Mouse (Mus musculus): ENCODE data around the gene Dnajc24. TPM values are rescaled to one million over a fixed set of nuclear protein-coding genes. Genes with fewer than 3 reads are reported as not detected.

Gene Dnajc24
- polyA plus RNA-seq, 1 experiment from 2014 or later = 26.4 TPM

GRCm38 (mm10) chr2:106008415-106008814 is 5.1 kb upstream of the Dnajc24 start:
- WGBS = 57% methylated on average over 2 of the region's 2 CpGs
- DNase-seq (ENCODE audit: low spot score) (no peak), ATAC-seq (no peak)
- H3K27ac ChIP-seq (ENCODE audit: low read length) = no peak overlapping the region
- no peaks in the 10 kb centered on the region for H3K36me3 ChIP-seq (ENCODE audit: insufficient read depth, low read length)
- no peak overlapping the region for H3K4me3 ChIP-seq (ENCODE audit: low read depth, low read length)
- no peaks in the 10 kb centered on the region for H3K4me1 ChIP-seq (ENCODE audit: insufficient read depth, low read depth, low read length)
- H3K9me3 ChIP-seq (ENCODE audit: low read length) = no peaks in the 10 kb centered on the region
- H3K4me2 ChIP-seq (replicated peaks; ENCODE audit: low read depth, low read length) = no peak overlapping the region
- TF ChIP-seq CTCF (IDR thresholded peaks at IDR 0.05) = no peak
- no peak for TF ChIP-seq EP300 (IDR thresholded peaks at IDR 0.05)
- no peak overlapping the region for H3K9ac ChIP-seq (replicated peaks; ENCODE audit: low read depth)
- no peaks in the 10 kb centered on the region for H3K27me3 ChIP-seq (replicated peaks; ENCODE audit: insufficient read depth, low read length)

GRCm38 (mm10) chr2:105987999-105988398 is 15.3 kb downstream of the Dnajc24 start:
- H3K36me3 ChIP-seq (ENCODE audit: insufficient read depth, low read length) = no peaks in the 10 kb centered on the region
- ATAC-seq (no peak), DNase-seq (ENCODE audit: low spot score) (no peak)
- no peak overlapping the region for H3K9ac ChIP-seq (replicated peaks; ENCODE audit: low read depth)
- no peaks in the 10 kb centered on the region for H3K4me1 ChIP-seq (ENCODE audit: insufficient read depth, low read depth, low read length)
- H3K27ac ChIP-seq (ENCODE audit: low read length) = no peak overlapping the region
- TF ChIP-seq EP300 (IDR thresholded peaks at IDR 0.05) (no peak), CTCF (IDR thresholded peaks at IDR 0.05) (no peak)
- no peaks in the 10 kb centered on the region for H3K27me3 ChIP-seq (replicated peaks; ENCODE audit: insufficient read depth, low read length)
- no peak overlapping the region for H3K4me2 ChIP-seq (replicated peaks; ENCODE audit: low read depth, low read length)
- no peaks in the 10 kb centered on the region for H3K9me3 ChIP-seq (ENCODE audit: low read length)
- WGBS = 27% methylated on average over 2 of the region's 2 CpGs
- H3K4me3 ChIP-seq (ENCODE audit: low read depth, low read length) = no peak overlapping the region

- DNase-seq (ENCODE audit: low spot score) (no peak), ATAC-seq (no peak)
- no peaks in the 10 kb centered on the region for H3K9me3 ChIP-seq (ENCODE audit: low read length)
- no peak overlapping the region for H3K4me3 ChIP-seq (ENCODE audit: low read depth, low read length)
- no peaks in the 10 kb centered on the region for H3K4me1 ChIP-seq (ENCODE audit: insufficient read depth, low read depth, low read length)
- no peak overlapping the region for H3K4me2 ChIP-seq (replicated peaks; ENCODE audit: low read depth, low read length)
- no peak overlapping the region for H3K9ac ChIP-seq (replicated peaks; ENCODE audit: low read depth)
- no peak overlapping the region for H3K27ac ChIP-seq (ENCODE audit: low read length)
- H3K27me3 ChIP-seq (replicated peaks; ENCODE audit: insufficient read depth, low read length) = no peaks in the 10 kb centered on the region
- WGBS = 68% methylated on average over 1 of the region's 1 CpGs
- no peak for TF ChIP-seq CTCF (IDR thresholded peaks at IDR 0.05)
- no peak for TF ChIP-seq EP300 (IDR thresholded peaks at IDR 0.05)
- no peaks in the 10 kb centered on the region for H3K36me3 ChIP-seq (ENCODE audit: insufficient read depth, low read length)
Measured at GRCm38 (mm10) chr2:105987131-105987530, 16.2 kb downstream of the Dnajc24 start.

GRCm38 (mm10) chr2:105985206-105985605 is 18.1 kb downstream of the Dnajc24 start:
- no peak for DNase-seq (ENCODE audit: low spot score)

GRCm38 (mm10) chr2:105978065-105978464 is 25.3 kb downstream of the Dnajc24 start:
- Histone ChIP-seq H3K27ac (ENCODE audit: low read length) (no peak overlapping the region), H3K36me3 (ENCODE audit: insufficient read depth, low read length) (no peaks in the 10 kb centered on the region), H3K4me2 (replicated peaks; ENCODE audit: low read depth, low read length) (no peak overlapping the region), H3K27me3 (replicated peaks; ENCODE audit: insufficient read depth, low read length) (no peaks in the 10 kb centered on the region), H3K4me1 (ENCODE audit: insufficient read depth, low read depth, low read length) (no peaks in the 10 kb centered on the region), H3K4me3 (ENCODE audit: low read depth, low read length) (no peak overlapping the region), H3K9ac (replicated peaks; ENCODE audit: low read depth) (no peak overlapping the region), H3K9me3 (ENCODE audit: low read length) (no peaks in the 10 kb centered on the region)
- DNase-seq (ENCODE audit: low spot score) (no peak), ATAC-seq (no peak)
- 99% methylated on average over 2 of the region's 2 CpGs for WGBS
- TF ChIP-seq EP300 (IDR thresholded peaks at IDR 0.05) (no peak), CTCF (IDR thresholded peaks at IDR 0.05) (no peak)

More at GRCm38 (mm10) chr2:105985206-105985605, 18.1 kb downstream of the Dnajc24 start:
- no peaks in the 10 kb centered on the region for H3K4me1 ChIP-seq (ENCODE audit: insufficient read depth, low read depth, low read length)
- ATAC-seq = no peak
- WGBS = 92% methylated on average over 7 of the region's 7 CpGs
- no peak overlapping the region for H3K4me2 ChIP-seq (replicated peaks; ENCODE audit: low read depth, low read length)
- H3K4me3 ChIP-seq (ENCODE audit: low read depth, low read length) = no peak overlapping the region
- H3K9ac ChIP-seq (replicated peaks; ENCODE audit: low read depth) = no peak overlapping the region
- TF ChIP-seq EP300 (IDR thresholded peaks at IDR 0.05) (no peak), CTCF (IDR thresholded peaks at IDR 0.05) (no peak)
- no peaks in the 10 kb centered on the region for H3K9me3 ChIP-seq (ENCODE audit: low read length)
- no peak overlapping the region for H3K27ac ChIP-seq (ENCODE audit: low read length)
- H3K27me3 ChIP-seq (replicated peaks; ENCODE audit: insufficient read depth, low read length) = no peaks in the 10 kb centered on the region
- no peaks in the 10 kb centered on the region for H3K36me3 ChIP-seq (ENCODE audit: insufficient read depth, low read length)

GRCm38 (mm10) chr2:105973941-105974340 is 29.4 kb downstream of the Dnajc24 start:
- no peak overlapping the region for H3K27ac ChIP-seq (ENCODE audit: low read length)
- H3K27me3 ChIP-seq (replicated peaks; ENCODE audit: insufficient read depth, low read length) = no peaks in the 10 kb centered on the region
- no peak for TF ChIP-seq CTCF (IDR thresholded peaks at IDR 0.05)
- TF ChIP-seq EP300 (IDR thresholded peaks at IDR 0.05) = no peak
- no peaks in the 10 kb centered on the region for H3K36me3 ChIP-seq (ENCODE audit: insufficient read depth, low read length)
- H3K4me2 ChIP-seq (replicated peaks; ENCODE audit: low read depth, low read length) = no peak overlapping the region
- ATAC-seq (no peak), DNase-seq (ENCODE audit: low spot score) (no peak)
- H3K4me3 ChIP-seq (ENCODE audit: low read depth, low read length) = no peak overlapping the region
- no peak overlapping the region for H3K9ac ChIP-seq (replicated peaks; ENCODE audit: low read depth)
- WGBS = 47% methylated on average over 2 of the region's 2 CpGs
- H3K4me1 ChIP-seq (ENCODE audit: insufficient read depth, low read depth, low read length) = no peaks in the 10 kb centered on the region
- H3K9me3 ChIP-seq (ENCODE audit: low read length) = no peaks in the 10 kb centered on the region

- Histone ChIP-seq H3K4me2 (replicated peaks; ENCODE audit: low read depth, low read length) (no peak overlapping the region), H3K9me3 (ENCODE audit: low read length) (no peaks in the 10 kb centered on the region), H3K36me3 (ENCODE audit: insufficient read depth, low read length) (no peaks in the 10 kb centered on the region), H3K4me3 (ENCODE audit: low read depth, low read length) (no peak overlapping the region), H3K4me1 (ENCODE audit: insufficient read depth, low read depth, low read length) (no peaks in the 10 kb centered on the region), H3K9ac (replicated peaks; ENCODE audit: low read depth) (no peak overlapping the region), H3K27ac (ENCODE audit: low read length) (no peak overlapping the region), H3K27me3 (replicated peaks; ENCODE audit: insufficient read depth, low read length) (no peaks in the 10 kb centered on the region)
- 95% methylated on average over 1 of the region's 1 CpGs for WGBS
- TF ChIP-seq EP300 (IDR thresholded peaks at IDR 0.05) = no peak
- TF ChIP-seq CTCF (IDR thresholded peaks at IDR 0.05) = no peak
- DNase-seq (ENCODE audit: low spot score) = no peak
- ATAC-seq = no peak
Measured at GRCm38 (mm10) chr2:105963447-105963846, 39.9 kb downstream of the Dnajc24 start.

Data from lung, postnatal 0 days (tissue).